Mouse (Mus musculus): ENCODE results near the gene Lmbrd2.

DNA sequence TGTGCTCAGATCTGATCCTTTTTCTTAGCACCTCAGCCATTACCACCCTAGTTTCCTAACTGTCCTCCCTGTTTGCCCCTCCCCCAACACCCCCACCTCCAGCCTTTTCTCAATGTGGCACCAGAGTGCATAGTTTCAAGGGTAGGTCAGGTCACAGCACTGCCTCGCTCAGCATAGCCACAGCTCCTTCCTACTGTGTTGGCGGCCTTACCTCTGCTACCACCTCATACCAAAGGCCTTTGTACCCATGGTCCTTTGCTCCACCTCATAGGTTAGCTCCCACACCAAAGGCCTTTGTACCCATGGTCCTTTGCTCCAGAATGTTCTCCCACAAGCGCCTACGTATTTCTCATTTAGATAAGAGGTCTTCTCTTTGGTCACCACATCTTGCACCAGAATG is 21.5 kb upstream of the Lmbrd2 start:
- TF ChIP-seq CTCF (IDR thresholded peaks at IDR 0.05; ENCODE audit: borderline replicate concordance, control insufficient read depth, extremely low read depth, insufficient read depth, low read length, poor library complexity) (no peak), POLR2A (IDR thresholded peaks at IDR 0.05; ENCODE audit: control insufficient read depth, extremely low read depth, insufficient read depth, low read length, poor library complexity) (no peak)

Measured in thymus, adult 2 months (tissue).